Mouse (Mus musculus) thymus, adult 2 months (tissue): ENCODE measurements at regions not wholly inside any gene's neighbourhood (a gene's known extent, or its start where the extent isn't known, plus 50 kb on each side); places are given as distances from the start of the nearest gene placed in this dataset.

ENCODE experiments used
- CTCF ChIP-seq: fragments of 200-500 bp; IDR thresholded peaks from 2 replicates; pipeline ENCODE4 v1.5.1; 2012; ENCODE audit warnings: mild to moderate bottlenecking, control low read depth, low read length, moderate library complexity, borderline replicate concordance; ENCODE audit not compliant: control insufficient read depth, poor library complexity, insufficient read depth; ENCODE audit errors: extremely low read depth
- POLR2A ChIP-seq: fragments of 200-500 bp; IDR thresholded peaks from 2 replicates; pipeline ENCODE4 v1.6.1; 2012; ENCODE audit warnings: mild to moderate bottlenecking, low read length, control low read depth, moderate library complexity; ENCODE audit not compliant: control insufficient read depth, poor library complexity, insufficient read depth; ENCODE audit errors: extremely low read depth

GRCm38 (mm10) chr12:32480268-32480667, 101.8 kb downstream of the Ccdc71l start:
- TF ChIP-seq POLR2A: no peak
- no peak for TF ChIP-seq CTCF
